Mouse (Mus musculus) hindbrain, postnatal 0 days (tissue): Measurements from ENCODE around the gene Stxbp2. TPM values are rescaled to one million over a fixed set of nuclear protein-coding genes. Genes with fewer than 3 reads are reported as not detected.

Source experiments
- ATAC-seq: fragments of 200-750 bp; cut with Nextera tagmentation; 2 replicates; pipeline ENCODE4 v1.8.0; 2017; ENCODE audit warnings: mild to moderate bottlenecking, moderate TSS enrichment, moderate library complexity
- DNase-seq: peaks from one replicate; pipeline ENCODE4 v3.0.0-alpha.2; 2015; ENCODE audit warnings: low spot score
- H3K27ac ChIP-seq: fragments of 300-500 bp; sonication (generic); 2 replicates; pipeline ENCODE4 v1.5.1; 2014; ENCODE audit warnings: mild to moderate bottlenecking
- H3K27me3 ChIP-seq: fragments of 300-500 bp; sonication (generic); 2 replicates; pipeline ENCODE4 v1.6.1; 2014; ENCODE audit warnings: low read length, mixed read lengths; ENCODE audit not compliant: insufficient read depth
- H3K36me3 ChIP-seq: fragments of 300-500 bp; sonication (generic); 2 replicates; pipeline ENCODE4 v1.6.1; 2014; ENCODE audit warnings: low read length, mixed read lengths; ENCODE audit not compliant: insufficient read depth
- H3K4me1 ChIP-seq: fragments of 300-500 bp; sonication (generic); 2 replicates; pipeline ENCODE4 v1.6.1; 2014; ENCODE audit warnings: antibody characterized with exemption, low read length, mixed read lengths; ENCODE audit not compliant: insufficient read depth
- H3K4me2 ChIP-seq: fragments of 300-500 bp; sonication (generic); 2 replicates; pipeline ENCODE4 v1.6.1; 2014; ENCODE audit warnings: low read depth, mild to moderate bottlenecking, low read length, moderate library complexity, mixed read lengths
- H3K4me3 ChIP-seq: fragments of 300-500 bp; sonication (generic); 2 replicates; pipeline ENCODE4 v1.5.1; 2014; ENCODE audit warnings: low read length
- H3K9ac ChIP-seq: fragments of 300-500 bp; sonication (generic); replicated peaks from 2 replicates; pipeline ENCODE4 v1.6.1; 2014; ENCODE audit warnings: mild to moderate bottlenecking, low read length, moderate library complexity, mixed read lengths
- H3K9me3 ChIP-seq: fragments of 300-500 bp; sonication (generic); 2 replicates; pipeline ENCODE4 v1.6.1; 2016; ENCODE audit warnings: low read length, mixed read lengths
- CTCF ChIP-seq: IDR thresholded peaks from 2 replicates; pipeline ENCODE4 v1.5.1; 2016; ENCODE audit warnings: antibody characterized with exemption, control low read depth, low read depth
- WGBS: fragments of 180-500 bp; shearing (Covaris S2); extraction: QIAGEN DNeasy Blood & Tissue Kit; methylation state at CpG from one replicate; pipeline ENCODE4 v1.1.7; 2014; 5-methylcytosine and 5-hydroxymethylcytosine counted together
- polyA plus RNA-seq: library from polyadenylated mRNA; unstranded; fragments of >200 nt; fragmentation: Nextera tagmentation; extraction: Ambion mirVana; gene quantifications from 2 replicates; pipeline ENCODE4 v1.2.1, GENCODE M21; 2015
- total RNA-seq: library from RNA; depleted of rRNA; stranded (reverse); fragments of >200 nt; gene quantifications from 2 replicates; pipeline ENCODE4 v1.2.3, GENCODE M21; 2014

Stxbp2 gene
- total and polyA plus RNA-seq, 2 experiments from 2014 or later, result 23.9 to 32.7 TPM

DNA sequence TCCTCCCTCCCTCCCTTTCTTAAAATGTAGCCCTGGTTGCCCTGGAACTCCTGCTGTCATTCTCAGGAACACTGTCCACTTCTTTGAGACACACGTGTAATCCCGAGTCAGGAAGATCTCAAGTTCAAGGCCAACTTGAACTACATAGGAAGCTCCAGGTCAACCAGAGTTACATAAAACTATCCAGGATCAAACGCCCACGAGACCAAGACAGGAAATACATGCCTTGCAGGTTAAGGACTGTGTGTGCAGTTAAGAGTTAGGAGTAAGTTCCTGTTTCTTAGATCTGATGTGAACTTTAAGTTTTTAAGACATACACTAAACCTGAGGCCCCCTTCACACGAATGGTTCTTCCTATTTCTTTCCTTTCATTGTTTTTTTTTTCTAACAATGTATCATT lies 3.8 kb upstream of the Stxbp2 start:
- no peak overlapping the region for H3K4me2 ChIP-seq
- peaks cover 8% of the 10 kb centered on the region; the same call in 1 of the 2 replicates for H3K4me1 ChIP-seq
- WGBS, result 58% methylated on average over 5 of the region's 5 CpGs
- H3K27ac ChIP-seq, result no peak overlapping the region
- no peak for ATAC-seq
- no peaks in the 10 kb centered on the region for H3K9me3 ChIP-seq
- DNase-seq, result no peak
- TF ChIP-seq CTCF, result no peak
- no peak overlapping the region for H3K4me3 ChIP-seq
- H3K9ac ChIP-seq, result no peak overlapping the region
- H3K36me3 ChIP-seq, result no peaks in the 10 kb centered on the region; the same call in 1 of the 2 replicates
- H3K27me3 ChIP-seq, result no peaks in the 10 kb centered on the region

DNA sequence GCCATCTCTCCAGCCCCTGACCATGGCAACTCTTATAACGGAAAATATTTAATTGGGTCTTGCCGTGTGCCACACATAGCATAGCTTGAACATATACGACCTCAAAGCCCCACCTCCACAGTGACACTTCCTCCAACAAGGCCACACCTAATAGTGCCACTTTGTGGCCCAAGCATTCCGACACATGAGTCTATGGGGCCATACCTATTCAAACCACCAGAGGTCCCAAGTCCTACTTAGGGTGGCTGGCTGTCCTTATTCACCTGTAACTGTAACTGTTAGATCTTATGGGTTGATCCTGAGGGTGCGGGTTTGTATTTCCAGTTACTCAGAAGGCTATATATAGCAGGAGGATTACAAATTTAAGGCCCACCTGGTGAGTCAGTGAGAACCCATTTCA lies 2.7 kb upstream of the Stxbp2 start:
- H3K27me3 ChIP-seq, result no peaks in the 10 kb centered on the region
- no peak overlapping the region for H3K4me3 ChIP-seq
- no peak overlapping the region for H3K27ac ChIP-seq
- ATAC-seq, result 0 out of 2 replicates have a peak, but pooled peaks have one; percentile 31
- no peak overlapping the region for H3K4me2 ChIP-seq
- 27% methylated on average over 5 of the region's 5 CpGs for WGBS
- no peaks in the 10 kb centered on the region for H3K9me3 ChIP-seq
- peak; percentile 75 for TF ChIP-seq CTCF
- peak; percentile 59 for DNase-seq
- H3K4me1 ChIP-seq, result peaks cover 8% of the 10 kb centered on the region; the same call in 1 of the 2 replicates
- H3K36me3 ChIP-seq, result no peaks in the 10 kb centered on the region; the same call in 1 of the 2 replicates
- no peak overlapping the region for H3K9ac ChIP-seq

DNA sequence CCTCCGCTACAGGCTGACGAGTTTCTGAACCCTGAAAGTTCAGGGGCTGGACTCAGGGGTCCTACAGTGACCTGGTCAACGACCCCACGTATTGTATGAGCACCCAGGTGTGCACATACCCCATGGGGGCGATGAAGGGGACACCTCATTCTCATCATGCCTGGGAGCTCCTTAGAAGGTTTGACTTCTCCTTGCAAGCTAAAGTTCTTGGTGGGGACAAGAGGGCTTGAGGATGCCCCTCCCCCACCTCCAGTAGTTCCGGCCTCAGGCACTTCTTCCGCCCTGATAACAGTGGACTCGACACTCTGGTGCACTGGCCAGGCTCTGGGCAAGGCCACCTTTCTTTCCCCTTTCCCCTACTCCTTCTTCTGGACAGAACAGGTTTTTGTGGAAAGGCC lies 722 bp downstream of the Stxbp2 start:
- Histone ChIP-seq H3K36me3 (no peaks in the 10 kb centered on the region), H3K9ac (peak overlapping the region; percentile 41; the same call in 1 of the 2 replicates), H3K4me2 (peak overlapping the region; percentile 63), H3K4me1 (peaks cover 8% of the 10 kb centered on the region; the same call in 1 of the 2 replicates), H3K9me3 (no peaks in the 10 kb centered on the region), H3K27me3 (no peaks in the 10 kb centered on the region), H3K4me3 (peak overlapping the region; percentile 45), H3K27ac (no peak overlapping the region)
- TF ChIP-seq CTCF, result no peak
- DNase-seq, result no peak
- ATAC-seq, result no peak
- 18% methylated on average over 8 of the region's 8 CpGs for WGBS

DNA sequence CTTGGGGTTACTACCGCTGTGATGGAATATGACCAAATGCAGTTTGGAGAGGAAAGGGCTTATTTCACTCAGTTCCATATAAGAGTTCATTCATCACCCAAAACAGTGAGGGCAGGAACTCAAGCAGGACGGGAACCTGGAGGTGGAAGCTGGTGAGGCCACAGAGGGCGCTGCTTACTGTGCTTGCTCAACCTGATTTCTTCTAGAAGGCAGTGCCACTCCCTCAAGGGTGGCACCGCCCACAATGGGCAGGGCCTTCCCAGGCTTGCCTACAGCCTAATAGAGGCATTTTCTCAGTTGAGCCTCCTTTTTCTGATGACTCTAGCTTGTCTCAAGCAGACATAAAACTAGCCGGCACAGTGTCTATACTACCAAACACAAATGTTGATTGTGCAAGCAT lies 15.0 kb downstream of the Stxbp2 start:
- Histone ChIP-seq H3K27me3 (no peaks in the 10 kb centered on the region), H3K9me3 (no peaks in the 10 kb centered on the region), H3K4me2 (no peak overlapping the region), H3K4me1 (no peaks in the 10 kb centered on the region), H3K36me3 (no peaks in the 10 kb centered on the region), H3K4me3 (no peak overlapping the region), H3K27ac (no peak overlapping the region), H3K9ac (no peak overlapping the region)
- ATAC-seq, result 0 out of 2 replicates have a peak, but pooled peaks have one; percentile 41
- WGBS, result 23% methylated on average over 5 of the region's 5 CpGs
- DNase-seq, result peak; percentile 21
- 0 out of 2 replicates have a peak, but pooled peaks have one; percentile 15 for TF ChIP-seq CTCF

DNA sequence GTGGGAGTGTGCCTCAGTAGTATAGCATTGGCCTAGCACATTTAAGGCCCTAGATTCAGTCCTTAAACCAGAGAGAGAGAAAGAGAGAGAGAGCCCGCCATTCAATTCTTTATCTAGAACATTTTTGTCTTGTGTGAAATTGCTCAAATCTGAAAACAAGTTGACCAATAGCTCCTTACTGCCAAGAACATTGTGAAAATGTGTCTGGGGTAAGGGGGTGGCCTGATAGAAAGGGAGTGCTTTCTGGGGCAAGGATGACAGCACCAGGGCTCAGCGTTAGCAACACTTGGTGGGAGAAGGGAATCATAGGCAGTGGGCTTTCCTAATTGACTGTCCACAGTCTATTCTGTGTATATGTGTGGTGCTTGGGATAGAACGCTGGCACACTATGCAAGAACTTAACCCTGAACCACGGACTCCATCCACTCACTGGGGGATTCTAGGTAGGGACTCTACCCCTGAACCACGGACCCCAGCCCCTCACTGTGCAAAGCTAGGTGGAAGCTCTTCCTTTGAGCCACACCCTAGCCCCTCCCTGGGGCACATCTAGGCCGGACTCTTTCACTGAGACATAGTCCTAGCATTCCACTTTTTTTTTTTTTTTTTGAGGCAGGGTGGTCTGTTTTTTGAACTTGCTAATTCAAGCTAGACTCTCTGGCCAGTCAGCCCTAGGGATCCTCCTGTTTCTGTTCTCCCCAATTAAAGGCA lies 16.2 kb downstream of the Stxbp2 start:
- no peaks in the 10 kb centered on the region for H3K27me3 ChIP-seq
- H3K4me1 ChIP-seq, result no peaks in the 10 kb centered on the region
- no peak overlapping the region for H3K9ac ChIP-seq
- WGBS, result 84% methylated on average over 6 of the region's 6 CpGs
- no peaks in the 10 kb centered on the region for H3K9me3 ChIP-seq
- no peak overlapping the region for H3K4me2 ChIP-seq
- H3K36me3 ChIP-seq, result no peaks in the 10 kb centered on the region
- no peak overlapping the region for H3K27ac ChIP-seq
- no peak for ATAC-seq
- no peak overlapping the region for H3K4me3 ChIP-seq
- DNase-seq, result no peak
- TF ChIP-seq CTCF, result no peak

DNA sequence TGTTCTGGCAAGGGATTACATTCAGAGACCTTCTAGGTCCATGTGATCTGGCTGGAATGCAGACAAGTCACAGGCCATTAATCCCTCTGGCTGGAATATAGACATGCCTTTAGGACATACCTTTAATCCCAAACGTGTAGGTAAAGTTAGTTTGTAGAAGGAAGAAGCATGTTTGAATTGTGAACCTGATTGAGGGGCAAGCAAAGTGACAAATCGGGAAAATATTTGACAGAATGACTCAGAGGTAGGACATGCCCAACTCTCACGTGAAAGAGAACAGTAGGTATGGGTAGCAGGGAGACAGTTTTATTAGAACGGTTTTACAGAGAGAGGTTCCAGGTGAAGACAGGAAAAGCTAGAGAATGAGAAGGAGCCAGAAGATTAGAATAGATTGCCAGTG lies 16.8 kb downstream of the Stxbp2 start:
- ATAC-seq, result no peak
- H3K27me3 ChIP-seq, result no peaks in the 10 kb centered on the region
- no peak overlapping the region for H3K4me3 ChIP-seq
- H3K9ac ChIP-seq, result no peak overlapping the region
- H3K4me1 ChIP-seq, result no peaks in the 10 kb centered on the region
- H3K9me3 ChIP-seq, result no peaks in the 10 kb centered on the region
- H3K36me3 ChIP-seq, result no peaks in the 10 kb centered on the region
- H3K4me2 ChIP-seq, result no peak overlapping the region
- 76% methylated on average over 4 of the region's 4 CpGs for WGBS
- no peak overlapping the region for H3K27ac ChIP-seq
- DNase-seq, result no peak
- TF ChIP-seq CTCF, result no peak

DNA sequence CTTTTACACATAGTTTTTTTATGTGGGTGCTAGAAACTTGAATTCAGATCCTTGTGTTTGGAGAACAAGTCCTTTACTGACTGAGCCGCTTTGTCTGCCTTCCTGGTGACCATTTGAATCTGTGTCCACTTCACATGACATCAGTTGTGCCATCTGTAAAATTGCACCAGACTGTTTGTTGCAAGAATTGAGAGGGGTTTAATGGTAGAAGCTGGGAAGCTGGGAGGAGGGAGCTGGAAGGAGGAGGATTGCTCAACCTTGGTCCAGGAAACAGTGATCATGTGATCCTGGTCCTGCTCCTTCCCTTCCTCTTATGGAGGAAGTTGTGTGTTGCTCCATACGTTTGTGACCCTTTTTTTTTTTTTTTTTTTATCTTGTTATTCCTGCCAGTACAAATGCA lies 17.5 kb downstream of the Stxbp2 start:
- Histone ChIP-seq H3K9me3 (no peaks in the 10 kb centered on the region), H3K36me3 (no peaks in the 10 kb centered on the region), H3K27me3 (no peaks in the 10 kb centered on the region), H3K9ac (no peak overlapping the region), H3K4me1 (no peaks in the 10 kb centered on the region), H3K27ac (no peak overlapping the region), H3K4me3 (no peak overlapping the region), H3K4me2 (no peak overlapping the region)
- no peak for DNase-seq
- no peak for ATAC-seq
- TF ChIP-seq CTCF, result no peak
- 75% methylated on average over 2 of the region's 2 CpGs for WGBS
